ENCODE assay signal across 8 mouse cellular contexts in genomic region chr4:115708974-115709593, GRCm38 (mm10). TPM values are rescaled to one million over a fixed set of nuclear protein-coding genes. Genes with fewer than 3 reads are reported as not detected.
DNase-seq lines count a peak whose midpoint lies in the region; ATAC-seq lines count a peak whose summit lies in the region.
"Had no signal": no experiment of that assay in that cellular context is flagged by ENCODE, and none has a peak within 500 bp of the region (broad histone marks: within the 10 kb centered on the region; RNA-seq: fewer than 3 reads in every experiment).

No protein-coding gene starts in this region.

- H3K4me2 ChIP-seq in heart, embryonic 15.5 days = no peak overlapping the region
- H3K4me2 ChIP-seq in limb, embryonic 11.5 days (ENCODE audit: low read depth, severe bottlenecking) = no peak overlapping the region

- no peaks in the 10 kb centered on the region for H3K27me3 ChIP-seq in heart, embryonic 15.5 days
- H3K27me3 ChIP-seq in limb, embryonic 11.5 days (ENCODE audit: control insufficient read depth, insufficient read depth, low read length) = no peaks in the 10 kb centered on the region

- H3K36me3 ChIP-seq in heart, embryonic 15.5 days = no peaks in the 10 kb centered on the region
- H3K36me3 ChIP-seq in limb, embryonic 11.5 days (ENCODE audit: control insufficient read depth, insufficient read depth, low read length) = no peaks in the 10 kb centered on the region

- H3K4me1 ChIP-seq in heart, embryonic 15.5 days (replicated peaks) = 0 out of 2 replicates have a peak, but pooled peaks cover 2% of the 10 kb centered on the region
- H3K4me1 ChIP-seq in limb, embryonic 11.5 days (ENCODE audit: control insufficient read depth, insufficient read depth, low read length) = no peaks in the 10 kb centered on the region

- 44% methylated on average over 13 of the region's 13 CpGs for whole genome bisulfite sequencing in heart, embryonic 15.5 days
- 33% methylated on average over 13 of the region's 13 CpGs for WGBS in limb, embryonic 11.5 days

- H3K9ac ChIP-seq in heart, embryonic 15.5 days = no peak overlapping the region
- no peak overlapping the region for H3K9ac ChIP-seq in limb, embryonic 11.5 days (ENCODE audit: low read length)

- H3K4me3 ChIP-seq in heart, embryonic 15.5 days = no peak overlapping the region
- no peak overlapping the region for H3K4me3 ChIP-seq in limb, embryonic 11.5 days (ENCODE audit: low read depth, low read length)

- peak; percentile 14 to 19 for DNase-seq in right cerebral cortex, adult 2 months (ENCODE audit: low spot score in 2 of 2)
- no peak for DNase-seq in right cerebral cortex, postnatal 25 days
- peak; percentile 35 for DNase-seq in limb, embryonic 11.5 days (ENCODE audit: low spot score)
- DNase-seq in frontal cortex, postnatal 36 days (ENCODE audit: low spot score in 2 of 2) = no peak

- peak overlapping the region; percentile 43 for H3K27ac ChIP-seq in heart, embryonic 15.5 days
- no peak overlapping the region for H3K27ac ChIP-seq in limb, embryonic 11.5 days (replicated peaks; ENCODE audit: low read depth, low read length)
- H3K27ac ChIP-seq: hindbrain, embryonic 14.5 days had no signal

- H3K9me3 ChIP-seq in heart, embryonic 15.5 days (replicated peaks) = no peaks in the 10 kb centered on the region
- H3K9me3 ChIP-seq in limb, embryonic 11.5 days (ENCODE audit: control insufficient read depth, low read length) = no peaks in the 10 kb centered on the region

- ATAC-seq in heart, embryonic 15.5 days (replicated peaks; ENCODE audit: insufficient number of reproducible peaks, insufficient read depth, low FRiP score, low read depth) = no peak
- ATAC-seq in limb, embryonic 11.5 days (ENCODE audit: insufficient number of reproducible peaks, low FRiP score, low TSS enrichment, low read depth) = no peak
- no peak for ATAC-seq in CD4-positive, CD25-positive, alpha-beta regulatory T cell, adult 4 months
- ATAC-seq in erythroid progenitor cell, adult 5-6 weeks (replicated peaks; ENCODE audit: low FRiP score, poor library complexity, severe bottlenecking) = no peak

RNA-seq across cellular contexts. Expression of gene Efcab14, which starts 28.5 kb away (rescaled TPM):
- 21.2 and 27.3 TPM in 2 replicates for polyA plus RNA-seq in heart, embryonic 15.5 days (2015; fragmentation: Nextera tagmentation; extraction: Ambion mirVana)
- 44.3 and 48.5 TPM in 2 replicates for polyA plus RNA-seq in limb, embryonic 11.5 days (2014; fragmentation: Nextera tagmentation; extraction: Ambion mirVana)
- 10 to 100 TPM; 42.7 to 43.1 TPM for polyA plus RNA-seq in CD4-positive, CD25-positive, alpha-beta regulatory T cell, adult 4 months (2017; shearing (Covaris generic))
- total RNA-seq in erythroid progenitor cell, adult 5-6 weeks (2015; ENCODE audit: low replicate concordance) = 48.6 and 49.7 TPM in 2 replicates
- 30.9 and 37.1 TPM in 2 replicates for total RNA-seq in erythroid progenitor cell, adult 5-6 weeks (2017; ENCODE audit: low replicate concordance)

Comparison
In these comparisons a context has a peak if more than half of its experiments do, and no peak if none do; other contexts are left out.
1. DNase-seq: peak in right cerebral cortex, adult 2 months (2 of 2) and limb, embryonic 11.5 days (single experiment); none in right cerebral cortex, postnatal 25 days (single experiment) and frontal cortex, postnatal 36 days (0 of 2).